Mouse (Mus musculus) splenic B cell, adult 2 months (primary cell): Measurements from ENCODE around the gene Jmjd7.

Experiments
- DNase-seq: peaks from one replicate; pipeline ENCODE4 v3.0.0-alpha.2; 2011; ENCODE audit warnings: low read depth, low spot score
- H3K27me3 ChIP-seq: 2 replicates; pipeline ENCODE4 v1.6.1; 2012; ENCODE audit warnings: mild to moderate bottlenecking, low read length, moderate library complexity, mixed read lengths; ENCODE audit not compliant: control insufficient read depth, poor library complexity, insufficient read depth, severe bottlenecking
- H3K36me3 ChIP-seq: 2 replicates; pipeline ENCODE4 v1.6.1; 2012; ENCODE audit warnings: mild to moderate bottlenecking, low read length, moderate library complexity, mixed read lengths; ENCODE audit not compliant: control insufficient read depth, poor library complexity, insufficient read depth, severe bottlenecking

Jmjd7 gene

DNA sequence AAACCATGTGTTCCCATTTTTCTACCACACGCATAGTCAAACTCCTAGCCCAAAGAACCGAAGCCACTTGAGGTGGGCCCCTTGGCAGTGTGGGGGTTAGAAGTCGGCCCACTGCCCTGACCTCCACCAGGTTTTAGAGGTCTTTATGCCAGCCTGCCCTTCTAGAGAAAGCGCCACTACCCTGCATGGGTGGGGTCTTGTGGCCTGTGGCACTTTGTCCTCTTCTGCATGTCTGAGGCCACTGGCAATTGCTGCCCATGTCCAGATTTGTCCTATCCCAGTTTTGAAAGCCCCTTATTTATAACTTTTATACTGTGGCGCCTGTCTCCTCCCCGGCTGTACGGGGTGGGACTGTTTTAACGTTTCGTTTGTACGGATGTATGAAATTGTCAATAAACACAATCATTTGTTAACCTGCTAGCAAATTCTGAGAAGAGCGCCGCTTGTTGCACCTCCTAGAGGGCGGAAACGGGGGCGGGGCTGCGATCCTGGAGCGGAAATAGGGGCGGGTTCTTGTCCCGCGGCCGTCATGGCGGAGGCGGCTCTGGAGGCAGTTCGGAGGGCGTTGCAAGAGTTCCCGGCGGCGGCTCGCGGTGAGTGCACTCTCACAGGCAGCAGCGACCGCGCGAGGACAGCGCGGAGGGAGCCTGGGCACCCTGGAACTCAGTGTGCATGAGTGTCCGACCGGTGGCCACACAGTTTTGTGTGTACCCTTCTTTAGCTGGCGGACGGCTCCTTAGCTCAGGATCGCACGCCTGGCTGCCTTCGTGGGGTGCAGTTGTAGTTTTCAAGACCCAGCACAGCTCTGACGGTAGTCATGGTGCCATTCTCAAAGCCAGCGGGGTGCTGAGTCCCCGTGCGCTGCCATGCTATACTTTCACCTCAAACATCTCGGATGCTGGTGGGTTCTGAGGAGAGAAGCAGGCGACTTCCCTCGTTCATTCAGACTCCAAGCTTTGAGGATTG, at the start of gene Jmjd7, which contains the start of gene Gm28042:
Jmjd7 (plus strand) TSS at position 500 of the 966 bp plus-strand sequence.
Gm28042 (plus strand) TSS at position 510 of the 966 bp plus-strand sequence.
- no peaks in the 10 kb centered on the region for H3K27me3 ChIP-seq
- peak; percentile 90 for DNase-seq
- no peaks in the 10 kb centered on the region; the same call in 1 of the 2 replicates for H3K36me3 ChIP-seq

DNA sequence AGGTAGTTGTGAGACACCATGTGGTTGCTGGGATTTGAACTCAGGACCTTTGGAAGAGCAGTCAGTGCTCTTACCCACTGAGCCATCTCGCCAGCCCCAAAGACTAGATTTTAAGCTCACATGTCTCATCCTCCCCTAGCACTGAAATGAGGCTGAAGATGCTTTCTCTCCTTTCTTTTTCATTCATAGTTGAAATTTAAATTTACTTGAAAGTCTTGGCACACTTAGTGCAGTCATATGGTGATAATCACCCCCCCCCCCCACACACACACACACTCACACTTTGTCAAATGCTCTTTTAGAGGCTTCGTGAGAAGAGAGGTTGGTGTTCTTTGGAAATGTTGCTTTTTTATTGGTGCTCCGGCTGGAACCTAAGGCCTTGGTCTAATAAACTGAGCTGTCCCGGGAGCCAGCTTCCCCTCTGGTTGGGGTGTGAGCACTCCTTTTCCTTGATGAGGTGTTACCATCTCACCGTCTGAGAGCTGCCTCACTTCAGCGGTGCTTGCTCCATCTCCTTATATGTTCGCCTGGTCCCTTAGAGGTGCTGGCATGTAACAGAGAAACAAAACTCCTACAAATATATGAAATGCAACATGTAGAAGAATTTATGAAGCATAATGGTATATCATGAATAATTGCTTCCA, 46.8 kb upstream of the Jmjd7 start:
- no peaks in the 10 kb centered on the region for H3K27me3 ChIP-seq
- 0 out of 2 replicates have a peak, but pooled peaks cover 2% of the 10 kb centered on the region for H3K36me3 ChIP-seq
- no peak for DNase-seq

DNA sequence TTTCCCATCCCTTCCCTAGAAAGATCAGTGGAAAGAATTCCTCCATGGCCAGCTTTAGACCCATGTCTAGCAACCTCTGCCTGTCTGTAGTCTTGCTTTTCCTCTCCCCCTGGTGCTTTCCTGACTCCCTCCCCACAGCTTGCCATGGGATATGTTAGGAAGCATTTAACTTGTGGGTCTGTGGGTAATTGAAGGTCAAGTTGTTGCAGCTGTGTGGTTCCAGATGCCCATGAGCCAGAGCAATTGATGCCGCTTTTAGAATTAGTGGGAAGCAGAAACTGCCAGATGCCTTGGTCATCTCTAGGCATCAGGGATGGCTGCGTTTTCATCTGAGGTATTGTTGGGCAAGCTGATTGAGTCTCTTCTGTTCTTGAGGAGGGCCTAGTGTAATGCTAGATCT, 45.7 kb upstream of the Jmjd7 start:
- no peaks in the 10 kb centered on the region for H3K27me3 ChIP-seq
- H3K36me3 ChIP-seq = 0 out of 2 replicates have a peak, but pooled peaks cover 2% of the 10 kb centered on the region
- no peak for DNase-seq

DNA sequence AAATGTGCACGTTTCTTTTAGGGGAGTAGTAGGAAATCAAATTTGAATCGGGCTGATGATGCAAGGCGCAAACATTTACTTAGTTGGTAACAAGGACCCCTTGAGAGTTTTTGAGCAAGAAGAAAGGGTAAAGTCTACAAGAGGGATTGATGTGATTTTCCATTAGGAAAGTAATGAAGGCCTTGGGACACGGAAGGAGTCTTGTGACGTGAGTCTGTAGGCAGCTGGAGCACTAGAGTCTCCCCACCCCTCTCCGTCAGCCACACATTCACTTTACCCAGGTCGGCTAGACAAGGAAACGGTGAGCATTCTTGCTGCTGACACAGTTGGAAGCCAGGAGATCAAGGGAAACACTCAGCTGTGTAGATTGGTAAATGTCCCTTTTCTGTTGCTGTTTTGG, 41.4 kb upstream of the Jmjd7 start:
- Histone ChIP-seq H3K36me3 (0 out of 2 replicates have a peak, but pooled peaks cover 2% of the 10 kb centered on the region), H3K27me3 (no peaks in the 10 kb centered on the region)
- DNase-seq = no peak

DNA sequence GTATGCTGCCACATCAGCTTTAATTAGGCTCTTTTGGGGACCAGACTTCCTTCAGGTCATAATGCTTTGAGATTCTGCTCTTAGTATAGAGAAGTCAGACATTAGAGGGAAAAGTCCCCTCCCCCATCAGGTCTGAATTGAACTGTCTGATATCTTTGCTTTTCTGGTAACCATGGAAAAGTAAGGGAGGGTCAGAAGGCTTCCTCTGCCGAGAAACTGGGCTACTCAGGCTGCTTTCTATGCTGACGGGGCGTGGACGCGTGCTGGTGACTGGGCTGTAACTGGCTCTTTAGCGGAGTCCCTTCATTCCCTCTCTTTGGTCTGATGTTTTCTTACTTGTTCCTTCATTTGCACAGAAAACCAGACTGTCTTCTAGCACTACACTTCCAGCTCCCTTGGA, 40.9 kb upstream of the Jmjd7 start:
- Histone ChIP-seq H3K36me3 (0 out of 2 replicates have a peak, but pooled peaks cover 2% of the 10 kb centered on the region), H3K27me3 (no peaks in the 10 kb centered on the region)
- DNase-seq = no peak

DNA sequence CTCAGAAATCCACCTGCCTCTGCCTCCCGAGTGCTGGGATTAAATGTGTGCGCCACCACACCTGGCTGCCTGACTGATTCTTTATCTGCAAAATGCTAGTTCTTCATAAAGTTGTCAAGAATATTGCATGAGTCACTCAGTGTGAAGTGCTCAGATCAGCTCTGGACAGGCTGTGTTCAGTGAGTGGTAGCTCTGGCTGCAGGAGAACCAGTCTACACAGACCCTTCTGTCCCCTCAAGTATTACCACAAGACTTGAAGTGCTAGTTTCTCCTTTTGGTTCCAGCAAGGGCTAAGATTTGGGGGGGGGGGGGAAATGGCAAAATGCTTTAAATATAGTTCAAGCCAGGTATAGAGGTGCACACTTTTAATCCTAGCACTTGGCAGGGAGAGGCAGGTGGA, 39.8 kb upstream of the Jmjd7 start:
- Histone ChIP-seq H3K27me3 (no peaks in the 10 kb centered on the region), H3K36me3 (0 out of 2 replicates have a peak, but pooled peaks cover under 1% of the 10 kb centered on the region)
- no peak for DNase-seq

DNA sequence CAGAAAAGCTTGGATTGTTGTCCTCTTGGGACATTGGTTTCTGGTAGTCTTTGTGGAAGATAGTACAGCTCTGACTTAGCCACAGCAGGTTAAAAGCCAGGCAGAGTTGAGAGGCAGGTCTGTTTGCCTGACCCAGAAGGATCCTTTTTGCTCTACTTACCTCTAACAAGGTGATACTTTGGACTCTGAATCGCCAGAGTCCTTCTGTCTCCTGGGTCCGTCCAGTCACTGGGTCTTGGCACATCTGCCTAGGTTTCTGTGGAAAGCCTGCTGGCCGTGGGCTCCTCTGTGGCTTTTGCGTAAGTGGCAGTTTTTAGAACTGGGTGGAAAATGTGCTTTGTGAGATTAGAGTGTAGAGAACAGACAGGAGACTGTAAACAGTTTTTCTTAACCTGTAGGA, 38.3 kb upstream of the Jmjd7 start:
- Histone ChIP-seq H3K36me3 (no peaks in the 10 kb centered on the region), H3K27me3 (no peaks in the 10 kb centered on the region)
- no peak for DNase-seq

DNA sequence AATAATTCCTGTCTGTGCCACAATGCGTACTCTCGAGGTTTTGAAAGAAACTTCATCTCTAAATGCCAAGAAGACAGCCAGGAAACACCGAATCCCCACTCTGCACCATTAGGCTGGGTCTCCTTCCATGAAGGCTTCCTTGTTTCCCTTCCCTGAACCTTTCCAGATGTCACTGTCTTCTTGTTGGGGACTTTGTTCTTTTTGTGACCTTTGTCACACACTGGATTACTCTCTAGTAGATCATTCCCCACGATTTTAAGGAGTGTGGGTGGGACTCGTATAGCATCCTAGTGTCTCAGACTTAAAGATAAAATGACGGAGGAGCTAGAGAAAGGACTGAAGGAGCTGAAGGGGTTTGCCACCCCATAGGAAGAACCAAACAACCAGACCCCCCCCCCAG, 36.4 kb upstream of the Jmjd7 start:
- Histone ChIP-seq H3K27me3 (no peaks in the 10 kb centered on the region), H3K36me3 (no peaks in the 10 kb centered on the region)
- no peak for DNase-seq

DNA sequence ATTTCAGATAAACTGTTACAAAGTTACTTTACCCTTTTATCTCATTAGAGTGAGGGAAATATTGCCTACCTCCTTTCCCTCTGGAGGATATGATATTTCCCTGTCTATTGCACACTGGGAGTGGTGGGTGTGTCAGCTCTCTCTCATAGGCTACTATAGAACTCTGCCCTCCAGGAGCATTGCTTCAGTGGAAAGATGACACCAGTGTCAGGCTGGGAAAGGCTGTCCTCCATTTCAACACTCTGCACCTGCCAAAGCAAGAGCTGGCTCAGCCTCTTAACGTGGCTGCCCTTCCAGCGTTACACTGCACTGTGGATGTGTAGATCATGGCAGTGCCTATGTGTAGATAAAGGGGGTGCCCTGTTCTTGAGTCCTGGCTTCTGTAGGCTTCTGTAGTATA, 34.9 kb upstream of the Jmjd7 start:
- Histone ChIP-seq H3K27me3 (no peaks in the 10 kb centered on the region), H3K36me3 (no peaks in the 10 kb centered on the region)
- DNase-seq = no peak

DNA sequence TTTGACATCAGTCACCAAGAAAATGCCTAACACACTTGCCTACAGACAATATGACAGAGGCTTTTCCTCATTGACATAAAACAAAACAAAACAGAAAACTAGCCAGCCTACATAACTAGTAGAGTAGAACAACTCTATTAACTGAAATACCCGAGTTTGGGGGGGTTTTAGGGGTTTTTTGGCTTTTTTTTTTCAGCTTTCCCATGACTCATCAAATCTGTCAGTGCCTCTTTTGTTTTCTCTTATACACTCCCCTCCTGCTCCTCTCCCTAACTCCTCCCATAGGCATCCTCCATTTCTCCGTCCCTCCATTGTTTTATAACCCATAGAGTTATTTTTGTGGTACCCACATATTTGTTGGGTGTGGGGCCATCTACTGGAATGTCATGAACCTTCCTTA, 33.8 kb upstream of the Jmjd7 start:
- no peak for DNase-seq
- Histone ChIP-seq H3K27me3 (no peaks in the 10 kb centered on the region), H3K36me3 (no peaks in the 10 kb centered on the region; the same call in 1 of the 2 replicates)

DNA sequence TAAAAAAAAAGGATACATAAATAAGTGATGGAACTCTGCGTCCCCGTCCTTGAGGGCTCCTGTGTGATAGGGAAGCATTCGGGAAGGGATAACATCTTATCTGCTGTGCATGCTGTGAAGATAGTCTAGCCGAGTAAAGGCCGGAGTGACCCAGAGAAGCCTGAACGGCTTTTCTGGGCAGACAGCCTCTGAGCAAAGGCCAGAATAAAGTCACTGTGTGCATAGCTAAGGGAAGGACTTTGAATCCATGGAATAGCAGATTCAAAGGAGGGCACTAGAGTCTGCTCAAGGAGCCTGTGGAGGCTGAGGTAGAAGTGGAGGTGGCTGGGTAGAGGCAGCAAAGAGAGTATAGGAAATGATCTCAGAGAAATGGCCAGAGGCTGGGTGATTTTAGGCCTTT, 32.4 kb upstream of the Jmjd7 start:
- Histone ChIP-seq H3K36me3 (no peaks in the 10 kb centered on the region; the same call in 1 of the 2 replicates), H3K27me3 (no peaks in the 10 kb centered on the region)
- DNase-seq = no peak

DNA sequence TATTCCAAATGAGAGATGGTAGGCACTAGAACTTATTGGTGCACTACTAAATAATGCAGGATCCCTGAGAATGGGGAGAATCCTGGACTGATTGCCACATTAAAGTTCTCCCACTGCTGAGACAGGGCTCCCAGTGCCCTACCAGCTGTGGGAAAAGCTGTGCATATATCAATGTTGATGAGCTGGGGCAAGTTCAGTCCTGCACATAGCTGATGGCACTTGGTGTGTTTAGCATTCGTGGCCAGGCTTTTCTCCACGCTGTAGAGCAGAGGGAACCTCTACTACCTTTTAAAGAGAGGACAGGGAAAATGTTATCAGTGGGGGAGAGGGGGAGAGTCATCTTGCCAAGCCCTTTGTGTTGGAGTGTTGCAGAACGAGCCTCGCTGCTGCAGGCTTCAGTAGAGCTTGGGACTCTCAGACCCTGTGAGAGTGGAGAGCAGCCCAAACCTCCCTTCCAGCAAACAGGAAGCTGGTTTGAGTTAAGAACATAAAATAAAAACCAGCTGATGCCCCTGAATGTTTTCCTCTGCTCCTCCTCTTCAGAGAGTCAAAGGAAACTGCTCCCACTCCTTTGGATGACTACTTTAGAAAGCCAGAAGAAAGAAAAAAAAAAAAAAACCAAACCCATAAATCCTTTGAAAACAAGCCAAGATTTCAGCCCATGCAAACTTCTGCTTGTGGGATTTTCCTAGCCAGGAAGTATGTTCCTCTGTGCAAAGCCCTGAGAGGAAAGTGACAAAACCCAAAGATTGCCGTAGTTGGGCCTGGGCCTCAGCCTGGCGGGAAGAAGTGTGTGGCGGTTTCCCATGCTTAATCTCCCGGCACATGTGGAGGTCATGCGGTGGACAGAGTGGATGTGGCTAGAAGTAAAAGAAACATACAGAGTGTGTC, 31.6 kb upstream of the Jmjd7 start:
- DNase-seq = no peak
- Histone ChIP-seq H3K36me3 (no peaks in the 10 kb centered on the region; the same call in 1 of the 2 replicates), H3K27me3 (no peaks in the 10 kb centered on the region)

DNA sequence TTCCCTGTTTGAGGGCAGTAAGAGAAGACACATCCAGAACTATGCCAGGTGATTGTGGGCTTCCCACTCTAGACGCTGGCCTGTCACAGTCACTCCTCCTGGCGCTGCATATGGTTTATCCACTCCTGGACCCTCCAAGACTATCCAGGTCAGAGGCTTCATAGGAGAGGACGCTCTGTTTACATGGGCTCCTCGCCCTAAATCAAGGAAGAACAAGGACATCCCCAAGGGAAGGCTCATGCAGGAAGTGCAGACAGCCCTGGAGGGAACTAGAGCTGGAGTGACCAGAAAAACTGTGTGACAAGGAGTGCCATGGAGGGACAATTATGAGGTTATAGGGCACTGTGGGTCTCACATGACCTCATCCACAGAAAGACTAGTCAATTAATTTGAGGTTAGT, 29.9 kb upstream of the Jmjd7 start:
- no peak for DNase-seq
- Histone ChIP-seq H3K36me3 (no peaks in the 10 kb centered on the region; the same call in 1 of the 2 replicates), H3K27me3 (no peaks in the 10 kb centered on the region)

DNA sequence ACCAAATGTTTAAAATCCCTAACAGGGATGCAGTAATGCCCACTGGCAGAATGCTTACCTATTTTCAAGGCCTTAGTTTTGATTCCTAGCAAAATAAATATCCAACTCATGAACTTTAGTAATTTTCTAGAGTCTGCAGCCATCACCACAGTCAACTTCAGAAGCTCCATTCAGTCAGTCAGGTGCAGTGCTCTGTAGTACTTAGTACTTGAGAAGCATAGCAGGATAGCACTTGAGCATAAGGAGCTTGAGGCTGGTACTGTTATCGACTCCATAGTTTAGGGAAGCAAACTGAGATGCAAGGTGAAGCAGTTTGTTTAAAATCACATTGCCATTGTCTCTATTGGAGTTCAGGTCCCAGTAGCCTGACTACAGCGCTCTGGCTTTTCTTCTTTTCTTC, 27.6 kb upstream of the Jmjd7 start:
- Histone ChIP-seq H3K36me3 (no peaks in the 10 kb centered on the region; the same call in 1 of the 2 replicates), H3K27me3 (no peaks in the 10 kb centered on the region)
- DNase-seq = no peak
